Mouse (Mus musculus): ENCODE results near the gene Trim45. TPM values are rescaled to one million over a fixed set of nuclear protein-coding genes. Genes with fewer than 3 reads are reported as not detected.

The Trim45 gene
- polyA plus RNA-seq, 1 experiment from 2014 or later, result 0.59 TPM

GRCm38 (mm10) chr3:100940496-100941037, 18.6 kb downstream of the Trim45 start:
- Histone ChIP-seq H3K27ac (ENCODE audit: low read depth) (no peak overlapping the region), H3K9me3 (ENCODE audit: low read length) (no peaks in the 10 kb centered on the region), H3K36me3 (replicated peaks; ENCODE audit: insufficient read depth, low read length) (peaks cover 52% of the 10 kb centered on the region), H3K27me3 (ENCODE audit: insufficient read depth, low read length) (no peaks in the 10 kb centered on the region), H3K4me1 (ENCODE audit: insufficient read depth) (no peaks in the 10 kb centered on the region), H3K9ac (replicated peaks) (no peak overlapping the region), H3K4me2 (ENCODE audit: low read depth, low read length) (no peak overlapping the region), H3K4me3 (ENCODE audit: low read depth, low read length) (no peak overlapping the region)
- DNase-seq (no peak), ATAC-seq (no peak)
- TF ChIP-seq CTCF (IDR thresholded peaks at IDR 0.05; ENCODE audit: low read depth) (no peak), EP300 (IDR thresholded peaks at IDR 0.05; ENCODE audit: low read depth) (no peak)
- 75% methylated on average over 4 of the region's 4 CpGs for WGBS (ENCODE audit: insufficient replicate concordance)

GRCm38 (mm10) chr3:100947286-100947685, 25.3 kb downstream of the Trim45 start:
- no peak overlapping the region for H3K4me2 ChIP-seq (ENCODE audit: low read depth, low read length)
- WGBS (ENCODE audit: insufficient replicate concordance), result 89% methylated on average over 8 of the region's 8 CpGs

GRCm38 (mm10) chr3:100951531-100951930, 29.5 kb downstream of the Trim45 start:
- Histone ChIP-seq H3K4me1 (ENCODE audit: insufficient read depth) (no peaks in the 10 kb centered on the region), H3K4me2 (ENCODE audit: low read depth, low read length) (no peak overlapping the region), H3K9ac (replicated peaks) (no peak overlapping the region), H3K36me3 (replicated peaks; ENCODE audit: insufficient read depth, low read length) (peaks cover 75% of the 10 kb centered on the region), H3K9me3 (ENCODE audit: low read length) (no peaks in the 10 kb centered on the region), H3K4me3 (ENCODE audit: low read depth, low read length) (no peak overlapping the region), H3K27me3 (ENCODE audit: insufficient read depth, low read length) (no peaks in the 10 kb centered on the region), H3K27ac (ENCODE audit: low read depth) (no peak overlapping the region)
- TF ChIP-seq CTCF (IDR thresholded peaks at IDR 0.05; ENCODE audit: low read depth) (no peak), EP300 (IDR thresholded peaks at IDR 0.05; ENCODE audit: low read depth) (no peak)
- DNase-seq (no peak), ATAC-seq (no peak)
- WGBS (ENCODE audit: insufficient replicate concordance), result 86% methylated on average over 4 of the region's 4 CpGs

More at GRCm38 (mm10) chr3:100947286-100947685, 25.3 kb downstream of the Trim45 start:
- no peaks in the 10 kb centered on the region for H3K27me3 ChIP-seq (ENCODE audit: insufficient read depth, low read length)
- H3K4me1 ChIP-seq (ENCODE audit: insufficient read depth), result no peaks in the 10 kb centered on the region
- TF ChIP-seq EP300 (IDR thresholded peaks at IDR 0.05; ENCODE audit: low read depth) (no peak), CTCF (IDR thresholded peaks at IDR 0.05; ENCODE audit: low read depth) (no peak)
- no peak overlapping the region for H3K4me3 ChIP-seq (ENCODE audit: low read depth, low read length)
- no peak for DNase-seq
- ATAC-seq, result no peak
- H3K27ac ChIP-seq (ENCODE audit: low read depth), result no peak overlapping the region
- H3K9ac ChIP-seq (replicated peaks), result no peak overlapping the region
- peaks cover 73% of the 10 kb centered on the region for H3K36me3 ChIP-seq (replicated peaks; ENCODE audit: insufficient read depth, low read length)
- no peaks in the 10 kb centered on the region for H3K9me3 ChIP-seq (ENCODE audit: low read length)

DNA sequence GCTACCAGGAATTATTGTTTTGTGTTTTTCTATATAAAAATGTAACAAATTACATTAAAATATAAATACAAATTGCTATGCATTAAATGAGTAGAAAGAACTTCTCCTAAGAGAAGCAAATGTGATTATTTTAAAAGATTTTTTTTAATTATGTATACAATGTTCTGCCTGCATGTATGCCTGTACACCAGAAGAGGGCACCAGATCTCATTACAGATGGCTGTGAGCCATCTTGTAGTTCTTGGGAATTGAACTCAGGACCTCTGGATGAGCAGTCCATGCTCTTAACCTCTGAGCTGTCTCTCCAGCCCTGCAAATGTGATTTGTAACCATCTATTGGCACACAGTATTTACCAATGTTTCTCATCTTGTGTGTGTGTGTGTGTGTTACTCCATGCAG, 32.6 kb downstream of the Trim45 start:
- Histone ChIP-seq H3K27me3 (ENCODE audit: insufficient read depth, low read length) (no peaks in the 10 kb centered on the region), H3K9me3 (ENCODE audit: low read length) (no peaks in the 10 kb centered on the region), H3K27ac (ENCODE audit: low read depth) (no peak overlapping the region), H3K4me2 (ENCODE audit: low read depth, low read length) (no peak overlapping the region), H3K9ac (replicated peaks) (no peak overlapping the region), H3K4me1 (ENCODE audit: insufficient read depth) (no peaks in the 10 kb centered on the region), H3K36me3 (replicated peaks; ENCODE audit: insufficient read depth, low read length) (peaks cover 70% of the 10 kb centered on the region), H3K4me3 (ENCODE audit: low read depth, low read length) (no peak overlapping the region)
- TF ChIP-seq CTCF (IDR thresholded peaks at IDR 0.05; ENCODE audit: low read depth), result peak; percentile 43
- no peak for TF ChIP-seq EP300 (IDR thresholded peaks at IDR 0.05; ENCODE audit: low read depth)
- DNase-seq (no peak), ATAC-seq (no peak)

- 56% methylated on average over 5 of the region's 5 CpGs for WGBS (ENCODE audit: insufficient replicate concordance)
- no peaks in the 10 kb centered on the region for H3K27me3 ChIP-seq (ENCODE audit: insufficient read depth, low read length)
- H3K27ac ChIP-seq (ENCODE audit: low read depth), result no peak overlapping the region
- ATAC-seq, result no peak
- no peak overlapping the region for H3K9ac ChIP-seq (replicated peaks)
- no peak overlapping the region for H3K4me2 ChIP-seq (ENCODE audit: low read depth, low read length)
- no peaks in the 10 kb centered on the region for H3K4me1 ChIP-seq (ENCODE audit: insufficient read depth)
- H3K9me3 ChIP-seq (ENCODE audit: low read length), result no peaks in the 10 kb centered on the region
- peaks cover 56% of the 10 kb centered on the region for H3K36me3 ChIP-seq (replicated peaks; ENCODE audit: insufficient read depth, low read length)
- H3K4me3 ChIP-seq (ENCODE audit: low read depth, low read length), result no peak overlapping the region
- no peak for TF ChIP-seq CTCF (IDR thresholded peaks at IDR 0.05; ENCODE audit: low read depth)
- TF ChIP-seq EP300 (IDR thresholded peaks at IDR 0.05; ENCODE audit: low read depth), result no peak
- DNase-seq, result no peak
Observed at GRCm38 (mm10) chr3:100961007-100961406, 39.0 kb downstream of the Trim45 start.

- H3K27ac ChIP-seq (ENCODE audit: low read depth), result no peak overlapping the region
- H3K36me3 ChIP-seq (replicated peaks; ENCODE audit: insufficient read depth, low read length), result peaks cover 53% of the 10 kb centered on the region
Observed at GRCm38 (mm10) chr3:100961501-100961900, 39.5 kb downstream of the Trim45 start.

More at GRCm38 (mm10) chr3:100961501-100961900, 39.5 kb downstream of the Trim45 start:
- Histone ChIP-seq H3K9me3 (ENCODE audit: low read length) (no peaks in the 10 kb centered on the region), H3K4me2 (ENCODE audit: low read depth, low read length) (no peak overlapping the region), H3K27me3 (ENCODE audit: insufficient read depth, low read length) (no peaks in the 10 kb centered on the region), H3K4me1 (ENCODE audit: insufficient read depth) (no peaks in the 10 kb centered on the region), H3K4me3 (ENCODE audit: low read depth, low read length) (no peak overlapping the region), H3K9ac (replicated peaks) (no peak overlapping the region)
- no peak for ATAC-seq
- no peak for DNase-seq
- TF ChIP-seq EP300 (IDR thresholded peaks at IDR 0.05; ENCODE audit: low read depth) (no peak), CTCF (IDR thresholded peaks at IDR 0.05; ENCODE audit: low read depth) (no peak)
- WGBS (ENCODE audit: insufficient replicate concordance), result 79% methylated on average over 7 of the region's 7 CpGs

All from liver, postnatal 0 days (tissue).